ENCODE assay signal across 19 mouse cellular contexts in genomic region chr19:45738521-45738920, GRCm38 (mm10). TPM values are rescaled to one million over a fixed set of nuclear protein-coding genes. Genes with fewer than 3 reads are reported as not detected.
"Had no signal": no experiment of that assay in that cellular context is flagged by ENCODE, and none has a peak within 500 bp of the region (broad histone marks: within the 10 kb centered on the region; RNA-seq: fewer than 3 reads in every experiment).

No protein-coding gene starts in this region.

- H3K4me3 ChIP-seq: liver, embryonic 15.5 days; lung, embryonic 15.5 days; megakaryocyte, embryonic 14.5 days; neural tube, embryonic 12.5 days; stomach, embryonic 15.5 days had no signal

- H3K4me2 ChIP-seq: liver, embryonic 15.5 days; lung, embryonic 15.5 days; neural tube, embryonic 12.5 days; stomach, embryonic 15.5 days had no signal

- H3K9me3 ChIP-seq: liver, embryonic 15.5 days; lung, embryonic 15.5 days; megakaryocyte, embryonic 14.5 days; neural tube, embryonic 12.5 days; stomach, embryonic 15.5 days had no signal

- DNase-seq: liver, postnatal 0 days; lung, adult 2 months; lung, postnatal 14 days; lung, postnatal 36 days; midbrain, embryonic 14.5 days; right cerebral cortex, postnatal 14 days; thymus, adult 2 months; thymus, postnatal 25 days; thymus, postnatal 4 days had no signal

- H3K9ac ChIP-seq: liver, embryonic 15.5 days; liver, postnatal 0 days; lung, embryonic 15.5 days; neural tube, embryonic 12.5 days; stomach, embryonic 15.5 days had no signal

- H3K27ac ChIP-seq: liver, embryonic 15.5 days; lung, embryonic 15.5 days; macrophage; neural tube, embryonic 12.5 days; stomach, embryonic 15.5 days; stomach, postnatal 0 days had no signal

- H3K36me3 ChIP-seq: liver, embryonic 15.5 days; lung, embryonic 15.5 days; neural tube, embryonic 12.5 days; stomach, embryonic 15.5 days had no signal

- ATAC-seq: liver, postnatal 0 days; lung, postnatal 0 days had no signal

RNA-seq across cellular contexts. Expression of gene Fgf8, which starts 4.2 kb away (rescaled TPM):
- polyA plus RNA-seq: liver, embryonic 15.5 days; liver, postnatal 0 days; lung, adult 2 months; lung, embryonic 15.5 days; lung, postnatal 0 days; macrophage; midbrain, postnatal 0 days; neural tube, embryonic 12.5 days; stomach, embryonic 15.5 days; stomach, postnatal 0 days; urinary bladder, adult 2 months had no signal
